Mouse (Mus musculus): Measurements from ENCODE around the gene Cxcr3. TPM values are rescaled to one million over a fixed set of nuclear protein-coding genes. Genes with fewer than 3 reads are reported as not detected.

Gene Cxcr3
- polyA plus RNA-seq, 1 experiment from 2014 or later: 0.40 TPM

DNA sequence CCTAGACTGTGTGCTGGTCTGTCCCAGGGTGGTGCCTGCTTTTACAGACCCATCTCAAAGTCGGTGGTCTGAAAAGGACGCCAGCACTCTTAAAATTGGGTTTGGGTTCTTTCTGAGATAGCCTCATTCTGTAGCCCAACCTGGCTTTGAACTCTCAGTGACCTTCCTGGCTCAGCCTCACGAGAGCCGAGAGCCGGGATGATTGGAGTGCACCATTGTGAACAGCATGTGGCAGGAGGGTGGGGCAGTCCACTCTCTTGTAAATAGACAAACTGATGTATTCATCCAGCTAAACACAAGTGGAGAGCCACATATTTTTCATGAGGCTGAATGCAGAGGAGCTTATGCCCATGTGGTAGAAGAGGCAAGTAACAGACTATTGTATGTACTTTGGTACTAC, 912 bp upstream of the Cxcr3 start:
- H3K4me3 ChIP-seq (replicated peaks): no peak overlapping the region
- no peak overlapping the region for H3K9ac ChIP-seq (replicated peaks)
- H3K27ac ChIP-seq (replicated peaks): no peak overlapping the region
- H3K4me2 ChIP-seq: no peak overlapping the region
- H3K9me3 ChIP-seq (replicated peaks): no peaks in the 10 kb centered on the region
- H3K36me3 ChIP-seq: no peaks in the 10 kb centered on the region
- H3K4me1 ChIP-seq: no peaks in the 10 kb centered on the region
- no peak for ATAC-seq (ENCODE audit: low FRiP score)
- WGBS: 63% methylated on average over 5 of the region's 5 CpGs
- peaks cover 10% of the 10 kb centered on the region; the same call in 1 of the 2 replicates for H3K27me3 ChIP-seq (replicated peaks)

DNA sequence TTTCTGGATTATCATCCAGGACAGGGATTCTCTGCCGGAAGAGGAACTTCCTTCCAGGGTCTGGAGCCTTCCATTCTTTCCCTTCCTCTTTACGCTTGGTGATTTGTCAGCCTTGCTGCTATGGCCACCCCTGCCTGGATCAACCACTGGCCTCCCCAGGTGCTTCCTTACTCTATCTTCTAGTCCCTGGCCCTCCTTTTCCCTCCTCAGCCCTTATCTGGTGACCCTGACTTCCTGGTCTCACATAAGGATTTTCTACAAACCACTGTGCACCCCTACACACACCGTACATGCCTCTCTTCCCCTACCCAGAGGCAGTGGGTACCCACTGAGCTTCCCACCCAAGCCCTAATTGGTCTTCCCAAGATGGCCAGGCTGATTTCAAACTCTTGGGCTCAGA, 781 bp downstream of the Cxcr3 start:
- WGBS: 90% methylated on average over 3 of the region's 3 CpGs
- H3K4me3 ChIP-seq (replicated peaks): no peak overlapping the region
- H3K4me2 ChIP-seq: no peak overlapping the region
- H3K36me3 ChIP-seq: no peaks in the 10 kb centered on the region
- no peak overlapping the region for H3K9ac ChIP-seq (replicated peaks)
- H3K27ac ChIP-seq (replicated peaks): no peak overlapping the region
- no peak for ATAC-seq (ENCODE audit: low FRiP score)
- peaks cover 10% of the 10 kb centered on the region; the same call in 1 of the 2 replicates for H3K27me3 ChIP-seq (replicated peaks)
- H3K4me1 ChIP-seq: no peaks in the 10 kb centered on the region
- H3K9me3 ChIP-seq (replicated peaks): no peaks in the 10 kb centered on the region

DNA sequence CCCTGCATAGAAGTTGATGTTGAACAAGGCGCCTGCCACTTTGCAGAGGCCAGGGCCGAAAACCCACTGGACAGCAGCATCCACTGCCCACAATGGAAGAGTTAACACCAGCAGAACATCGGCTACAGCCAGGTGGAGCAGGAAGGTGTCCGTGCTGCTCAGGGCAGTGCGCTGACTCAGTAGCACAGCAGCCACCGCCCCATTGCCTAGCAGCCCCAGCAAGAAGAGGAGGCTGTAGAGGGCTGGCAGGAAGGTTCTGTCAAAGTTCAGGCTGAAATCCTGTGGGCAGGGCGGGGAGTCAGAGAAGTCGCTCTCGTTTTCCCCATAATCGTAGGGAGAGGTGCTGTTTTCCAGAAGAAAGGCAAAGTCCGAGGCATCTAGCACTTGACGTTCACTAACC, 1.4 kb downstream of the Cxcr3 start:
- ATAC-seq (ENCODE audit: low FRiP score): no peak
- H3K27me3 ChIP-seq (replicated peaks): peaks cover 10% of the 10 kb centered on the region; the same call in 1 of the 2 replicates

DNA sequence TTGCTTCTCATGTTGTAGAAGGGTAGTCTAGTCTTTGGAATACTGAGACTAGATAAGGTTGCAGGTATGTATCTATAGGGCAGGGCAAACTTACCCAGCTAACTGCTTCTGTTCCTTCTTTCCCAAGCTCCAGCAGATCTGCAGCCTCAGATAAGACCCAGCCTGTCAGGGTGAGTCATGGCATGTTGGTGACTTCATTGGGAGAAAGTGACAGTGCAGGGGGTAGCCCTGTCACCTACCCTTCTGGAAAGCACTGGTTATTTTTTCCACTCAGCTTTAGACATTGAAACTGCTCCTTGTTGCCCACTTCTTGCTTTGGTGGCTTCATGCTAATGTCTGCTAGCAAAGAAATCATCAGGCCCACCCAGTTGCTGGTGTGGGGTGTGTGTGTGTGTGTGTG, 4.1 kb downstream of the Cxcr3 start:
- Histone ChIP-seq H3K27me3 (replicated peaks) (peaks cover 9% of the 10 kb centered on the region; the same call in 1 of the 2 replicates), H3K4me1 (no peaks in the 10 kb centered on the region), H3K9me3 (replicated peaks) (no peaks in the 10 kb centered on the region), H3K4me3 (replicated peaks) (no peak overlapping the region), H3K36me3 (no peaks in the 10 kb centered on the region), H3K4me2 (no peak overlapping the region), H3K27ac (replicated peaks) (no peak overlapping the region), H3K9ac (replicated peaks) (no peak overlapping the region)
- ATAC-seq (ENCODE audit: low FRiP score): no peak

More for the DNA sequence above, 1.4 kb downstream of the Cxcr3 start:
- no peak overlapping the region for H3K4me2 ChIP-seq
- H3K36me3 ChIP-seq: no peaks in the 10 kb centered on the region
- 82% methylated on average over 12 of the region's 12 CpGs for WGBS
- H3K9ac ChIP-seq (replicated peaks): no peak overlapping the region
- H3K27ac ChIP-seq (replicated peaks): no peak overlapping the region
- no peaks in the 10 kb centered on the region for H3K4me1 ChIP-seq
- no peaks in the 10 kb centered on the region for H3K9me3 ChIP-seq (replicated peaks)
- H3K4me3 ChIP-seq (replicated peaks): no peak overlapping the region

DNA sequence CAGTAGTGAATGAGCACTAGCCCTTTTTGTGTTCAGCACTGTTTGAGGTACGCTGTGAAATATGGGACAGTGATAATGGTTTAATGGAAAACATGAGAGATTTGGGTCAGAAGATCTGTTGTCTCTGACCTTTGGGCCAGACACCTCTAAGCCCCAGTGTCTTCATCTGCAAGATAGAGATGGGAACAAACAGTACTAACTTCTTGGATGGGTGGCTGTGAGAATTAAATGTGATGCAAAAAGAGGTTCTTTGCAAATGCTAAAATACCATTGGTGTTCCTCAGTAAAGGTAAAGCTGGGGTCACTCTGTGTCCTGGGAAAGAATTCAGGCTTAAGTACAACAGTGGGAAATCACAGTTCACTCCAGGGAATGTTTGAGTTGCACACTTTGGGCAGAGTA, 13.7 kb downstream of the Cxcr3 start:
- no peak overlapping the region for H3K4me2 ChIP-seq
- H3K9me3 ChIP-seq (replicated peaks): no peaks in the 10 kb centered on the region
- H3K27me3 ChIP-seq (replicated peaks): peaks cover 34% of the 10 kb centered on the region; the same call in 1 of the 2 replicates
- no peak overlapping the region for H3K9ac ChIP-seq (replicated peaks)
- H3K4me3 ChIP-seq (replicated peaks): no peak overlapping the region
- WGBS: 63% methylated on average over 1 of the region's 1 CpGs
- H3K36me3 ChIP-seq: no peaks in the 10 kb centered on the region
- no peak for ATAC-seq (ENCODE audit: low FRiP score)
- no peak overlapping the region for H3K27ac ChIP-seq (replicated peaks)
- H3K4me1 ChIP-seq: no peaks in the 10 kb centered on the region

DNA sequence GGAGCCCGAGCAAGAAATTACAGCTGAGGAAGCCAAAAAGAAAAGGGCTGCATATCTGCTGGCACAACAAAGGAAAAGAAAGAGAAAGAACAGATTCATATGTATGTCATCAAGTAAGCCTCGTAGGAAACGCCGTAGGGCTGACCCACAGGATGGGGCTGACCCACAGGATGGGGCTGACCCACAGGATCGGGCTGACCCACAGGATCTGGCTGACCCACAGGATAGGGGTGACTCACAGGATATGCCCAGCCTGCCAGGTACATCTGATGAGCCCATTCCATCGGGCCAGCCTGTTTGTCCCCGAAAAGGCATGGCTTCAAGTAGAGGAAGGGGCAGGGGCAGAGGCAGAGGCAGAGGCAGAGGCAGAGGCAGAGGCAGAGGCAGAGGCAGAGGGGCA, 29.0 kb downstream of the Cxcr3 start:
- H3K36me3 ChIP-seq: no peaks in the 10 kb centered on the region
- no peak overlapping the region for H3K4me3 ChIP-seq (replicated peaks)
- no peak overlapping the region for H3K4me2 ChIP-seq
- no peaks in the 10 kb centered on the region for H3K4me1 ChIP-seq
- H3K9me3 ChIP-seq (replicated peaks): no peaks in the 10 kb centered on the region
- H3K9ac ChIP-seq (replicated peaks): no peak overlapping the region
- H3K27ac ChIP-seq (replicated peaks): no peak overlapping the region
- no peak for ATAC-seq (ENCODE audit: low FRiP score)
- no peaks in the 10 kb centered on the region for H3K27me3 ChIP-seq (replicated peaks)
- 75% methylated on average over 7 of the region's 7 CpGs for WGBS

DNA sequence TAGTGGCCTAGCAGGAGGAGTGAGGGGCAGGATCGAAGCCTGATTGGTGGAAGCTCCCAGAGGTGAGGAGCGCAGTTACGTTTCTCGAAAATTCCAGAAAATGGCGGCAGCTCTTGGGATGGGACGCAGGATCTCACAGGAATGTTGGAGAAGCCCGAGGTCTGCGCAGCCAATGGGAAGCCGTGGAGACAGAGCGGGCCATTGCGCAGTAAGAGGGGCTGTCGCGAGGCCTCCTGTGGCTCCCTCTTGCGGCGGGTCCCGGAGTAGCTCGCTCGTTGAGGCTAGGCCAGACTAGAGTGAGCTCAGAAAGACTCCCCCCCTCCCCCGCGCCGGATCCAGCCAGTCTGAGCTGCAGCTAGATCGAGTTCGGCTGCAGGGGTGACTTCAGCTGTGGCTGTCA, 35.8 kb downstream of the Cxcr3 start:
- no peak overlapping the region for H3K9ac ChIP-seq (replicated peaks)
- no peak overlapping the region for H3K27ac ChIP-seq (replicated peaks)
- no peak overlapping the region for H3K4me2 ChIP-seq
- WGBS: 72% methylated on average over 23 of the region's 23 CpGs
- no peaks in the 10 kb centered on the region for H3K4me1 ChIP-seq
- H3K36me3 ChIP-seq: no peaks in the 10 kb centered on the region
- ATAC-seq (ENCODE audit: low FRiP score): no peak
- H3K27me3 ChIP-seq (replicated peaks): no peaks in the 10 kb centered on the region
- H3K9me3 ChIP-seq (replicated peaks): peaks cover 5% of the 10 kb centered on the region; the same call in 1 of the 2 replicates
- no peak overlapping the region for H3K4me3 ChIP-seq (replicated peaks)

DNA sequence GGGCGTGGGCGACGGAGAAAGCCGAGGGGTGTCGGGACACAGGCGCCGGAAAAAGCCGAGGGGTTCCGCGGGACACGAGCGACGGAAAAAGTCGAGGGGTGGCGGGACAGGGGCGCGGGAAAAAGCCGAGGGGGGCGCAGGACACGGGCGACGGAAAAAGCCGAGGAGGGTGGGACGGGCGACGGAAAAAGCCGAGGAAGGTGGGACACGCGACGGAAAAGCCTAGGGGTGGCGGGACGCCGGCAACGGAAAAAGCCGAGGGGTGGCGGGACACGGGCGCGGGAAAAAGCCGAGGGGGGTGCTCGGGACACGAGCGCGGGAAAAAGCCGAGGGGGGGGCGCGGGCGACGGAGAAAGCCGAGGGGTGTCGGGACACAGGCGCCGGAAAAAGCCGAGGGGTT, 36.5 kb downstream of the Cxcr3 start:
- H3K4me1 ChIP-seq: no peaks in the 10 kb centered on the region
- WGBS: 72% methylated on average over 53 of the region's 54 CpGs
- no peaks in the 10 kb centered on the region for H3K27me3 ChIP-seq (replicated peaks)
- no peaks in the 10 kb centered on the region for H3K36me3 ChIP-seq
- H3K4me3 ChIP-seq (replicated peaks): no peak overlapping the region
- no peak for ATAC-seq (ENCODE audit: low FRiP score)
- H3K9me3 ChIP-seq (replicated peaks): peaks cover 5% of the 10 kb centered on the region; the same call in 1 of the 2 replicates
- H3K9ac ChIP-seq (replicated peaks): no peak overlapping the region
- no peak overlapping the region for H3K27ac ChIP-seq (replicated peaks)
- H3K4me2 ChIP-seq: no peak overlapping the region

DNA sequence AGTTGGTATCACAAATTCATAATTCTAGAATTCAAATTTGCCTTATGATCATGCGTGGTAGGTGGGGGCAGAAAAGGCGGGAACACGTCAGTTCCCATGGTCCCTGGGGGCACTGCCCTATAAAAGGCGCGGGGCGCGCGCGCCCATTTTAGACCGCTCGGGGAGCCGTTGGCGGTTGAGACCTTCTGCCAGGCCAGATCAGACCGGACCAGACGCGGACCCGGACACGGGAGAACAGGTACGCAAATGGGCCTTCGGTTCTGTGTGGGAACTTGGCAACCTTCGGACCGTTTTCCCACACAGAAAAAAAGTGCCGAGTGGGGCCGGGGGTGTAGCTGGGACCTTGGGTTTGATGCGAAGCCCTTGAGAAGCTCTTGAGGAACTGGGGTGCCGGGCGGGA, 38.4 kb downstream of the Cxcr3 start:
- Histone ChIP-seq H3K4me3 (replicated peaks) (no peak overlapping the region), H3K9ac (replicated peaks) (no peak overlapping the region), H3K27ac (replicated peaks) (no peak overlapping the region), H3K36me3 (no peaks in the 10 kb centered on the region), H3K4me2 (no peak overlapping the region), H3K9me3 (replicated peaks) (peaks cover 5% of the 10 kb centered on the region; the same call in 1 of the 2 replicates), H3K4me1 (no peaks in the 10 kb centered on the region), H3K27me3 (replicated peaks) (no peaks in the 10 kb centered on the region)
- ATAC-seq (ENCODE audit: low FRiP score): no peak
- WGBS: 91% methylated on average over 27 of the region's 27 CpGs

Other genes starting within 250 kb of the Cxcr3 start
- 12.8 and 13.0 TPM in 2 replicates for gene Taf1, start 201.5 kb downstream of the Cxcr3 start, polyA plus RNA-seq (2015; fragmentation: Nextera tagmentation; extraction: Ambion mirVana)
- 165 and 168 TPM in 2 replicates for gene Ogt, start 94.2 kb downstream of the Cxcr3 start, polyA plus RNA-seq (2015; fragmentation: Nextera tagmentation; extraction: Ambion mirVana)
- gene Gm4779, start 60.2 kb upstream of the Cxcr3 start, polyA plus RNA-seq (2015; fragmentation: Nextera tagmentation; extraction: Ambion mirVana): 0.32 TPM in 1 of 2 replicates, not detected in the other
- gene 8030474K03Rik, start 60.4 kb upstream of the Cxcr3 start, polyA plus RNA-seq (2015; fragmentation: Nextera tagmentation; extraction: Ambion mirVana): 0.27 TPM in 1 of 2 replicates, not detected in the other
- gene Nhsl2, start 115.1 kb upstream of the Cxcr3 start, polyA plus RNA-seq (2015; fragmentation: Nextera tagmentation; extraction: Ambion mirVana): 4.7 and 5.9 TPM in 2 replicates